Mouse (Mus musculus): Measurements from ENCODE around the gene Celf5. TPM values are rescaled to one million over a fixed set of nuclear protein-coding genes. Genes with fewer than 3 reads are reported as not detected.

Celf5 gene
- polyA plus RNA-seq, 1 experiment from 2014 or later = 37.1 TPM

DNA sequence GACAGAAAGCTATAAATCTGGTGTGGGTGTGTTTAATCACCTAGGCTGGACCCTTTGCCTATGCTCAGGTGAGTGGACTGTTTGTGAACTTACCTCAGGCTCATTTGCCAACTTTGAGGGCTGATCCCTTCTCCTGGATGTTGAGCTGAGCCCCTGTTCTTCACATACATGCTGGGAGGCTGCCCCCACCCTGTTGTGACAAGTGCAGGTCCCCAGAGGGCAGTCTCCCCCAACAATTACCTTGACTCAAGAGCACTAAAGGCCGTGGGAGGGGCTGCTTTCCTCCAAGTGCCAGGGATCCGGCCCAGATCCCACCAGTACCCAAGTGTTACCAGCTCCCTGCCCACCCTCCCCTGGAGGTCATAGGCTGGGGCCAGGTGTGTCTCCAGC is 2.5 kb upstream of the Celf5 start:
- peaks cover 41% of the 10 kb centered on the region for H3K36me3 ChIP-seq (replicated peaks)
- no peak for ATAC-seq (ENCODE audit: low FRiP score)
- H3K27ac ChIP-seq = peak overlapping the region; percentile 75
- no peak overlapping the region for H3K9ac ChIP-seq
- no peak overlapping the region for H3K4me3 ChIP-seq (replicated peaks)
- no peaks in the 10 kb centered on the region for H3K9me3 ChIP-seq
- H3K27me3 ChIP-seq = peaks cover 22% of the 10 kb centered on the region
- 31% methylated on average over 2 of the region's 2 CpGs for WGBS
- H3K4me1 ChIP-seq = peaks cover 33% of the 10 kb centered on the region
- H3K4me2 ChIP-seq = no peak overlapping the region

DNA sequence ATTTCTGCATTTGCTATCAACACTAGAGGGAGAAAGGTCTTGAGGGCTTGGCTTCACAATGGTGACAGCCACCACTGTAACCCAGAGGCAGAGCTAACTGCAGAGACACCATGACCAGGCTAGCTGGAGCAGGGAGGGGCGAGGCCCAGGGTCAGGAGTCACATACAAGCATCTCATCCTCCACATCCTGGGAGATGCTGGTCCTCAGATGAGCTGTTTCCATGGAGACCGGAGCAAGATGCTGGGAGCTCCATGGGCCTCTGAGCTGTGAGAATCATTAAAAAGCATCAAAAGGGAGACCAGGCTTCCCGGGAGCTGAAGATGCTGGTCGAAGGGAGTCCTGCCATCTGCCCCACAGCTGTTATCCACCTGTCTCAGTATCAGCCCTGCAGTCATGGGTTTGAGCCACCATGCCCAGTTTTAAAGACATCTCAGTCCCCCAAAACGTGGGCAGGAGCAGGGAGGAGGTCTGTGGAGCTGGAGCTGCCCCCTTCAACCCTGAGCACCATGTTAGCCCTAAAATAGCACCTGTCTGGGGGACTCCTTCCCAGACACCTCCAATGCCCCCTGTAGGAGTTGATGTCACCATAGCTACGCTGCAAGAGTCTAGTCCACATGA is 2.0 kb upstream of the Celf5 start:
- peaks cover 38% of the 10 kb centered on the region for H3K4me1 ChIP-seq
- peaks cover 36% of the 10 kb centered on the region for H3K36me3 ChIP-seq (replicated peaks)
- no peak overlapping the region for H3K4me3 ChIP-seq (replicated peaks)
- no peak overlapping the region for H3K4me2 ChIP-seq
- 62% methylated on average over 6 of the region's 6 CpGs for WGBS
- peaks cover 25% of the 10 kb centered on the region for H3K27me3 ChIP-seq
- H3K9ac ChIP-seq = no peak overlapping the region
- peak overlapping the region; percentile 75 for H3K27ac ChIP-seq
- H3K9me3 ChIP-seq = no peaks in the 10 kb centered on the region
- ATAC-seq (ENCODE audit: low FRiP score) = peak; percentile 19; the same call in 1 of the 2 replicates

DNA sequence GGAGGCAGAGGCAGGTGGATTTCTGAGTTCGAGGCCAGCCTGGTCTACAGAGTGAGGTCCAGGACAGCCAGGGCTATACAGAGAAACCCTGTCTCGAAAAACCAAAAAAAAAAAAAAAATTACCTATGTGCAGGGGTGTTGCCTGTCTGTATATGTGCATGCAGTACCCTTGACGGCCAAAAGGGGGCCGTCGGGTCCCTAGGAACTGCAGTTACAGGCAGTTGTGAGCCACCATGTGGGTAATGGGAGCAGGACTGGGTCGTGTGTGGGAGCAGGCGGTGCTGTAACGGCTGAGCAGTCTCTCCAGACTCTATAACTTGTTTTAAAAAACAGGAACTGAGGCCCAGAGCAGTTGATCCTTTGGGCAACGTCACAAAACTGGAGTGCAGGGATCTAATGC is 1.5 kb upstream of the Celf5 start:
- Histone ChIP-seq H3K9ac (no peak overlapping the region), H3K36me3 (replicated peaks) (peaks cover 31% of the 10 kb centered on the region), H3K9me3 (no peaks in the 10 kb centered on the region), H3K4me3 (replicated peaks) (no peak overlapping the region), H3K27me3 (peaks cover 25% of the 10 kb centered on the region), H3K27ac (peak overlapping the region; percentile 75), H3K4me1 (peaks cover 38% of the 10 kb centered on the region), H3K4me2 (no peak overlapping the region)
- ATAC-seq (ENCODE audit: low FRiP score) = no peak
- WGBS = 18% methylated on average over 9 of the region's 9 CpGs

DNA sequence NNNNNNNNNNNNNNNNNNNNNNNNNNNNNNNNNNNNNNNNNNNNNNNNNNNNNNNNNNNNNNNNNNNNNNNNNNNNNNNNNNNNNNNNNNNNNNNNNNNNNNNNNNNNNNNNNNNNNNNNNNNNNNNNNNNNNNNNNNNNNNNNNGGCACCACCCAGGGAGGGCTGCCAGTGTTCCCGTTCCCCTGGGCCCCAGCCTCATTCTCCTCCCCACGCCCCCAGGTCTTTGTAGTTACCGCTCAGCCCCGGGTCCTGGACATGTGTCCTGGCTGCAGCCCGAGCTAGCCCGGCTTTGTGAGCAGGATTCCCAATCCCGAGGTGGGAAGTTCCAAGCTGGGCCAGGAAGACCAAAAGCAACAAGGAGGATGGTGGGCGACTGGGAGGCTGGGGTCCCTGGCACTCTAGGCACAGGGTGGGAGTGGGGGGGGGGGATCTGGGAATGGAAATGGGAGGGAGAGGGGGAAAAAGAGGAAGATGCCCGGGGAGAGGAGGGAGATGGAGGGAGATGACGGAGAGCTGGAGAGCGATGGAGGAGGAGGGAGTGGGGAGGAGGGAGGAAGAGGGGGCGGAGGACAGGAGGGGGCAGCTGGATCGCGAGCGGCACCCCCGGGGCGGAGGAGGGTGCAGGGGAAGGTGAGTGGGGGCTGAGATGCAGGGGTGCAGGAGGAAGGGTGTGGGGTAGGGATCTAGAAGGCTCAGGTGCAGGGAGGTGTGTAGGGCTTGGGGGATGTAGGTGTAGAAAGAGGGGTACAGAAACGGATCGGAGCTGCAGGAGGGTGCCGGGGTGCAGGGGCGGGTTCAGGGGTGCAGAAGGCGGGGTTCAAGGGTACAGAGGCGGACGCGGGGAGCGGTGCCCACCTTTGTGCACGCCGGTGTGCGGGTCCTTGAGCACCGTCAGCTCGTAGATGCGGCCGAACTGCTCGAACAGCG is 640 bp downstream of the Celf5 start:
- Histone ChIP-seq H3K4me2 (peak overlapping the region; percentile 65), H3K27ac (peak overlapping the region; percentile 70), H3K36me3 (replicated peaks) (peaks cover 10% of the 10 kb centered on the region), H3K4me1 (peaks cover 49% of the 10 kb centered on the region), H3K9me3 (no peaks in the 10 kb centered on the region), H3K9ac (peak overlapping the region; percentile 79), H3K27me3 (peaks cover 44% of the 10 kb centered on the region), H3K4me3 (replicated peaks) (peak overlapping the region; percentile 62)
- ATAC-seq (ENCODE audit: low FRiP score) = peak; percentile 12
- WGBS = 2% methylated on average over 32 of the region's 35 CpGs

DNA sequence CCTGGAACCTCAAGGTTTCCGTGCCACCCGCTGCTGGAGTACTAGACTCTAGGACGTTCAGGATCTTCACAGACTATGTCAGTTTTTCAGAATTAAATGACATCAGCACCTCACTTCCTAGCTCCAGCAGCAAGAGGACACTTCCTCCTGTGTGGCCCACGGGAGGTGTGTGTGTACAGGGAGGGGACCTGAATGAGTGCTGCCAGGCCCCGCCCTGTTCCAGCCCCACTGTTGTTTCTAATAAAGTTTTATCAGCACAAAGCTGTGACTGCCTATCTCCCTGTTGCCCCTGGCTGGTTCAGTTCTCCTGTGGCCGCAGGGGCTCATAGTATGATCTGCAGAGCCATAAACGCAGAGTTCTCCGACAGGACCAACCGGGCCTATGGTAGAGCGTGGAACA is 8.0 kb downstream of the Celf5 start:
- peak overlapping the region; percentile 6; the same call in 1 of the 2 replicates for H3K4me2 ChIP-seq
- WGBS = 88% methylated on average over 10 of the region's 10 CpGs
- peaks cover 46% of the 10 kb centered on the region for H3K27me3 ChIP-seq
- ATAC-seq (ENCODE audit: low FRiP score) = no peak
- H3K27ac ChIP-seq = 0 out of 2 replicates have a peak overlapping the region, but pooled peaks have one; percentile 90
- no peaks in the 10 kb centered on the region for H3K9me3 ChIP-seq
- peaks cover 54% of the 10 kb centered on the region for H3K4me1 ChIP-seq
- no peak overlapping the region for H3K4me3 ChIP-seq (replicated peaks)
- H3K36me3 ChIP-seq (replicated peaks) = 0 out of 2 replicates have a peak, but pooled peaks cover 3% of the 10 kb centered on the region
- H3K9ac ChIP-seq = no peak overlapping the region

DNA sequence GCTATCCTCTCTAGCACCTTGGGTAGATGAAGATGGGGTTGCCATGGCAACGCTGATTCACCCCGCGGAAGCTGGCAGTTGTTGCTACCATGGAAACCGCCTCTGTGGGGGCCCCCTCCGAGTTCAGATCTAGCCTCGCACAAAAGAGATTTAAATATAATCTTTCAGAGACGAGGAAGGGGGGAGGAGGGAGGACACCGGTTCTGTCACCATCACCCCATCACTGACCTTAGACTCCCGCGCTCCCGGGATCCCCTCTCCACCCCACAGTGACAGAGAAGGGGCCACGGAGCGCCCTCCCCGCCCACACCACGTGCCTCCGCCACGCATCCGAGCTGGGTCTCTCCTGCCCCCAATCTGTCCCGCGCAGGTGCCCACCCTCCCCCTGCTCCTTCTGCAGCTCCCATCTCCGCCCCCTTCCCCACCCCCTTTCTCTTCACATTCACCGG is 9.5 kb downstream of the Celf5 start:
- Histone ChIP-seq H3K27ac (peak overlapping the region; percentile 90), H3K27me3 (peaks cover 36% of the 10 kb centered on the region), H3K4me1 (peaks cover 54% of the 10 kb centered on the region), H3K36me3 (replicated peaks) (peaks cover 7% of the 10 kb centered on the region; the same call in 1 of the 2 replicates), H3K9ac (peak overlapping the region; percentile 66), H3K4me2 (peak overlapping the region; percentile 86), H3K9me3 (no peaks in the 10 kb centered on the region), H3K4me3 (replicated peaks) (peak overlapping the region; percentile 46)
- peak; percentile 85 for ATAC-seq (ENCODE audit: low FRiP score)
- WGBS = under 1% methylated on average over 22 of the region's 22 CpGs

DNA sequence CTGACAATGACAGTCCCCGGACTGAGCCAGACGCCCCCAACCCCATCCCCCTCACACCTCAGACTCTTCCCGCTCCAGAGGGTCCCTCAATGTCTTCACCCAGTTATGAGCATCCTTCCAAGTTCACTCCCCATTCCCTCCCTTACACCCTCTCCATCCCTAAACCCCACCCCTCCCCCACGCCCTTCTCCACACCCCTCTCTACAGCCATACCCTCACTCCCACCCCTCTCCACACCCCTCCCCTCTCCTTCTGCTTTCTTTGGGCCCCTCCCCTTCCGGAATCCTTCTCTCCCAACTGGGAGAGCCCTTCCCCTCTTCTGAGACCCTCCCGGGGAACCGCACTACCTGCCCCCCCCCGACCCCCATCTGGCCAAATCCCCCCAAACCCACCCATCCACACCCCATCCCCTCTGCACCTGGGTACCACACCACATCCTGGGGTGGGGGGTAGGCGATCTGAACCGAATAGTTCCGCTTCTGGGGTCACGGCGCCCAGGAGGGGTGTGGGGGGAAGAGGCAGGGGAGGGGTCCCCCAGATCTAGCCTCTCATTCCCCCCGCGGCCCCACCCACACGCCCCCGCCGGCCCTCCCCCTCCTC is 10.0 kb downstream of the Celf5 start:
- H3K9ac ChIP-seq = peak overlapping the region; percentile 66
- WGBS = 3% methylated on average over 18 of the region's 18 CpGs
- H3K4me1 ChIP-seq = peaks cover 49% of the 10 kb centered on the region
- peaks cover 13% of the 10 kb centered on the region for H3K36me3 ChIP-seq (replicated peaks)
- ATAC-seq (ENCODE audit: low FRiP score) = peak; percentile 69
- peaks cover 33% of the 10 kb centered on the region for H3K27me3 ChIP-seq
- no peaks in the 10 kb centered on the region for H3K9me3 ChIP-seq
- peak overlapping the region; percentile 90 for H3K27ac ChIP-seq
- H3K4me3 ChIP-seq (replicated peaks) = peak overlapping the region; percentile 46
- H3K4me2 ChIP-seq = peak overlapping the region; percentile 86

DNA sequence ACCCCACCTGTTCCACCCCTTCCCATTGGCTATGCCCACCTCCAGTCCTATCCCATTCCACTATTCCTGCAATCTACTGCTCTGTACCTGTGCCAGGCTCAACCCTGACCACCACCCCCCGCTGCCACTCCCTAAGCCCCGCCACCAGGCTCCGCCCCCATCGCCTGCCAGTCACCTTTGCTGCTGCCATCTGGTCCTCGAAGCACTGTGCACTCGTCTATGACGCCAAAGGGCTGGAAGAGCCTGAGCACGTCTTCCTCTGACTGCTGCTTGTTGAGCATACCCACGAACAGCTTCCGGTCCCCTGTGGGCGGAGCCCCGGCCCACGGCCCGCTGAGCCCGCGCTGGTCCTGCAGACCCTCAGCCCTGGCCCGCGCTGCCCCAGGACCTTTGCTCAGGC is 12.1 kb downstream of the Celf5 start:
- Histone ChIP-seq H3K4me2 (no peak overlapping the region), H3K9ac (no peak overlapping the region), H3K4me3 (replicated peaks) (0 out of 2 replicates have a peak overlapping the region, but pooled peaks have one; percentile 4), H3K36me3 (replicated peaks) (peaks cover 25% of the 10 kb centered on the region), H3K4me1 (peaks cover 43% of the 10 kb centered on the region), H3K27me3 (peaks cover 35% of the 10 kb centered on the region), H3K27ac (no peak overlapping the region), H3K9me3 (no peaks in the 10 kb centered on the region)
- WGBS = 65% methylated on average over 18 of the region's 18 CpGs
- no peak for ATAC-seq (ENCODE audit: low FRiP score)

DNA sequence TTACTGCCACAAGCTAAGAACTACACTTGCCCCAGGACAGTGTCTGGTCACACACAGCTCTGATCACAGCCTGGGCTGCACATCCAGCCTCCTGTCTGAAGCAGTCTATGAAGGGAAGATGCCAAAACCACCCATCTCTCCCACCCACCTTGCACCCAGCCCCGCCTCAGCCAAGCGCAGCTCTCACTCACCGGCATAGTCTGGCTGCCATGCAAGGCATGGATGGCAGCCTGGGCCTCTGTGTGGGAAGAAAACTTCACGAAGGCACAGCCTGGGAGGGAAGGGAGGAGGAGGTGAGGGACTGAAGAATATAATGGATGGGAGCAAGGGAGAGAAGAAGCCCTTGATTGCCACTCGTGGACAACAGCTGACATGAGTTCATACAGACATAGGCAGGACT is 13.3 kb downstream of the Celf5 start:
- WGBS = 82% methylated on average over 5 of the region's 5 CpGs
- Histone ChIP-seq H3K27me3 (peaks cover 40% of the 10 kb centered on the region), H3K36me3 (replicated peaks) (peaks cover 25% of the 10 kb centered on the region), H3K9ac (no peak overlapping the region), H3K4me2 (no peak overlapping the region), H3K27ac (no peak overlapping the region), H3K4me1 (peaks cover 50% of the 10 kb centered on the region), H3K9me3 (no peaks in the 10 kb centered on the region), H3K4me3 (replicated peaks) (no peak overlapping the region)
- no peak for ATAC-seq (ENCODE audit: low FRiP score)

DNA sequence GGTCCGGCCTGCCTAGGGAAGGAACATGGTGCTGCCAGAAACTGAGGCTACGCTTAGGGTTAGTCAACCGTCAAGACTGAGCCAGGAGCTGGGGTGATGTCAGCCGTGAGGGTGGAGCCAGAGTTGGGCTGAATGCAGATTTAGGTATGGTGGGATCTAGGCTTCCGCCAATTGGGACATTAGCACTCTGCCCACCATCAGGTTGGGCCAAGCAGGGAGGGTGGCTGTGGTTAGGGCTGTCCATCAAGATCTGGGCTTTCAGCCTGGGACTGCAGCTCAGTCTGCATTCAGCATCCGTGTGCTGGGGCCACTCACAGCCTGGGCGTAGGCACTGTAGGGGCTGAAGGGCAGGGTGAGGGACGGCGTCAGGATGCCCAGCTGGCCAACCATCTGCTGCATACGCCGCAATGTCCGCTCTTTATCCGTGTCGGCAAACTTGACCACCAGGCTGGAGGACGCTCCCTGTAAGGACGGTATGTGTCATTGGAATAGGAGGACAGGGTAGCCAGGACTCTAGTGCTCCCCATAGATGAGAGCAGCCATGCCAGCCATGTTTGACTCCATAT is 14.8 kb downstream of the Celf5 start:
- Histone ChIP-seq H3K4me1 (peaks cover 39% of the 10 kb centered on the region), H3K4me2 (no peak overlapping the region), H3K4me3 (replicated peaks) (no peak overlapping the region), H3K9me3 (no peaks in the 10 kb centered on the region), H3K27ac (no peak overlapping the region), H3K36me3 (replicated peaks) (peaks cover 25% of the 10 kb centered on the region), H3K9ac (0 out of 2 replicates have a peak overlapping the region, but pooled peaks have one; percentile 1), H3K27me3 (peaks cover 53% of the 10 kb centered on the region)
- 87% methylated on average over 16 of the region's 16 CpGs for WGBS
- no peak for ATAC-seq (ENCODE audit: low FRiP score)

DNA sequence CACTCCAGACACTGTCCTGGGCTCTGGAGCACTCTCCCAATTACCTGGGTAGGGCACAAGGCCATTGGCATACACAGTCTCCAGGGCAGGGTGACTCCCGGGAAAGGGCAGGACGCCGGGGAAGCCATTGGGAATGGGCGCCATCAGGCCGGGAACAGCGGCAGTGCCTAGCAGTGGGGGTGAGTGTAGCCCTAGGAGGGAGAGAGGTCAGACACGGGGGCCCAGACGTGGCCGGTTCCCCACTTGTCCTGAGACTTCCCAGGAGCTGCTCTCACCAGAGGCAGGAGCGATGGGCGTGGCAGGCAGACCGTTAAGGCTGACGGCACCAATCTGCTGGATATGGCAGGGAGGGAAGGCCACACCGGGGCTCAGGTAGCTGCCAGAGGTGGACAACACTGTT is 15.6 kb downstream of the Celf5 start:
- Histone ChIP-seq H3K4me2 (no peak overlapping the region), H3K4me3 (replicated peaks) (no peak overlapping the region), H3K9ac (no peak overlapping the region), H3K27ac (no peak overlapping the region), H3K36me3 (replicated peaks) (peaks cover 25% of the 10 kb centered on the region), H3K9me3 (no peaks in the 10 kb centered on the region), H3K4me1 (peaks cover 30% of the 10 kb centered on the region), H3K27me3 (peaks cover 61% of the 10 kb centered on the region)
- no peak for ATAC-seq (ENCODE audit: low FRiP score)
- 75% methylated on average over 14 of the region's 14 CpGs for WGBS

DNA sequence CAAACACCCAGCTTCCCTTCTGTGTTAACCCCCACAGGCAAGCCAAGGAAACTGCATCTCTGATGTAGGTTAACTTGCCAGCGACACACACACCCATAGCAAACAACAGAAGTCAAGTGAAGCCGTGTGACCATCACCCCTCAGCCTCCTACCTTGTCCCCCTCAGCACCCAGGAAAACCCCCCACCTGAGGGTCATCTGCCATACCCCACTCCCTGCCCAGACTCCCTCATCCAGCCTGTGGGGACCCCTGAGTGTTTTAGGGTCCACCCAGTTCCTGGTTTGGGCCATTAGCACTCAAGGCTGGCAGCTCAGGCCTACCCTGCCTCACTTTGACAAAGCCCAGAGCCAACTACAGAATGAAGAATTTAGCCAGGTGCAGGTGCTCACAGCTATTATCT is 16.4 kb downstream of the Celf5 start:
- H3K9me3 ChIP-seq = no peaks in the 10 kb centered on the region
- no peak overlapping the region for H3K9ac ChIP-seq
- H3K4me2 ChIP-seq = no peak overlapping the region
- H3K4me3 ChIP-seq (replicated peaks) = no peak overlapping the region
- ATAC-seq (ENCODE audit: low FRiP score) = no peak
- whole genome bisulfite sequencing = 91% methylated on average over 2 of the region's 2 CpGs
- peaks cover 70% of the 10 kb centered on the region for H3K27me3 ChIP-seq
- H3K36me3 ChIP-seq (replicated peaks) = peaks cover 25% of the 10 kb centered on the region
- H3K4me1 ChIP-seq = peaks cover 23% of the 10 kb centered on the region
- H3K27ac ChIP-seq = no peak overlapping the region
